In genomic region chr6:55462394-55462793, GRCm38 (mm10) we compare ENCODE assay signal across 18 mouse cellular contexts. TPM values are rescaled to one million over a fixed set of nuclear protein-coding genes. Genes with fewer than 3 reads are reported as not detected.
DNase-seq lines count a peak whose midpoint lies in the region; ATAC-seq lines count a peak whose summit lies in the region.
"Had no signal": no experiment of that assay in that cellular context is flagged by ENCODE, and none has a peak within 500 bp of the region (broad histone marks: within the 10 kb centered on the region; RNA-seq: fewer than 3 reads in every experiment).

No protein-coding gene starts in this region.

- no peak overlapping the region for H3K27ac ChIP-seq in hindbrain, embryonic 16.5 days (ENCODE audit: low read depth, low read length)
- H3K27ac ChIP-seq in hindbrain, embryonic 13.5 days: no peak overlapping the region
- H3K27ac ChIP-seq: embryonic facial prominence, embryonic 10.5 days; embryonic facial prominence, embryonic 12.5 days; forebrain, embryonic 13.5 days; forebrain, embryonic 15.5 days had no signal

- no peak overlapping the region for H3K4me2 ChIP-seq in hindbrain, embryonic 16.5 days (ENCODE audit: low read length)
- no peak overlapping the region for H3K4me2 ChIP-seq in hindbrain, embryonic 13.5 days
- H3K4me2 ChIP-seq: embryonic facial prominence, embryonic 12.5 days; forebrain, embryonic 13.5 days; forebrain, embryonic 15.5 days had no signal

- no peaks in the 10 kb centered on the region for H3K27me3 ChIP-seq in hindbrain, embryonic 16.5 days (replicated peaks; ENCODE audit: control insufficient read depth, insufficient read depth, low read length)
- 0 out of 2 replicates have a peak, but pooled peaks cover 3% of the 10 kb centered on the region for H3K27me3 ChIP-seq in hindbrain, embryonic 13.5 days
- H3K27me3 ChIP-seq: embryonic facial prominence, embryonic 12.5 days; forebrain, embryonic 13.5 days; forebrain, embryonic 15.5 days had no signal

- ATAC-seq in hindbrain, embryonic 16.5 days: 0 out of 2 replicates have a peak, but pooled peaks have one; percentile 12
- ATAC-seq in hindbrain, embryonic 13.5 days (ENCODE audit: low FRiP score): no peak
- ATAC-seq: forebrain, embryonic 13.5 days; forebrain, embryonic 15.5 days; forebrain, postnatal 0 days had no signal

- H3K36me3 ChIP-seq in hindbrain, embryonic 16.5 days (ENCODE audit: control insufficient read depth, insufficient read depth, low read length): peaks cover 5% of the 10 kb centered on the region; the same call in 1 of the 2 replicates
- peaks cover 47% of the 10 kb centered on the region for H3K36me3 ChIP-seq in hindbrain, embryonic 13.5 days
- H3K36me3 ChIP-seq: embryonic facial prominence, embryonic 10.5 days; embryonic facial prominence, embryonic 12.5 days had no signal

- peaks cover 14% of the 10 kb centered on the region for H3K4me1 ChIP-seq in hindbrain, embryonic 16.5 days (ENCODE audit: control insufficient read depth, insufficient read depth, low read depth, low read length)
- peaks cover 51% of the 10 kb centered on the region for H3K4me1 ChIP-seq in hindbrain, embryonic 13.5 days (replicated peaks)
- H3K4me1 ChIP-seq: embryonic facial prominence, embryonic 12.5 days had no signal

- no peaks in the 10 kb centered on the region for H3K9me3 ChIP-seq in hindbrain, embryonic 16.5 days (ENCODE audit: control insufficient read depth, low read length)
- no peaks in the 10 kb centered on the region for H3K9me3 ChIP-seq in hindbrain, embryonic 13.5 days
- H3K9me3 ChIP-seq: embryonic facial prominence, embryonic 10.5 days; embryonic facial prominence, embryonic 12.5 days; forebrain, embryonic 13.5 days; forebrain, embryonic 15.5 days had no signal

- peak; percentile 44 for DNase-seq in right cerebral cortex, adult 18-20 months
- DNase-seq in right cerebral cortex, postnatal 10 days (ENCODE audit: low spot score in 2 of 2): no peak
- DNase-seq in urinary bladder, postnatal 25 days (ENCODE audit: low spot score): no peak
- DNase-seq: adrenal gland, adult 2 months; adrenal gland, postnatal 10 days; adrenal gland, postnatal 25 days; cerebellum, adult 11-12 months; cerebellum, adult 2 months; cerebellum, adult 9-10 months; cerebellum, postnatal 10 days; cerebellum, postnatal 25 days; forebrain, postnatal 0 days had no signal

- no peak overlapping the region for H3K4me3 ChIP-seq in hindbrain, embryonic 16.5 days (ENCODE audit: low read length)
- no peak overlapping the region for H3K4me3 ChIP-seq in hindbrain, embryonic 13.5 days
- H3K4me3 ChIP-seq: embryonic facial prominence, embryonic 10.5 days; embryonic facial prominence, embryonic 12.5 days; forebrain, embryonic 13.5 days; forebrain, embryonic 15.5 days had no signal

- WGBS in hindbrain, embryonic 16.5 days: 68% methylated on average over 1 of the region's 1 CpGs
- 81% methylated on average over 1 of the region's 1 CpGs for WGBS in hindbrain, embryonic 13.5 days

- no peak overlapping the region for H3K9ac ChIP-seq in hindbrain, embryonic 16.5 days (ENCODE audit: low read depth, low read length)
- no peak overlapping the region for H3K9ac ChIP-seq in hindbrain, embryonic 13.5 days
- H3K9ac ChIP-seq: embryonic facial prominence, embryonic 12.5 days; forebrain, embryonic 13.5 days; forebrain, embryonic 15.5 days; forebrain, postnatal 0 days had no signal

RNA-seq across cellular contexts. Expression of gene Adcyap1r1, which starts 10.6 kb away (rescaled TPM):
- polyA plus RNA-seq in hindbrain, embryonic 16.5 days (2015; fragmentation: Nextera tagmentation; extraction: Ambion mirVana): 67.1 and 74.8 TPM in 2 replicates
- 45.4 and 51.0 TPM in 2 replicates for polyA plus RNA-seq in hindbrain, embryonic 13.5 days (2015; fragmentation: Nextera tagmentation; extraction: Ambion mirVana)
